Mouse (Mus musculus): ENCODE data around the gene Plppr3. TPM values are rescaled to one million over a fixed set of nuclear protein-coding genes. Genes with fewer than 3 reads are reported as not detected.

Gene Plppr3
- polyA plus RNA-seq, 1 experiment = 32.4 TPM

- H3K4me1 ChIP-seq (ENCODE audit: control insufficient read depth, insufficient read depth, low read length) = peaks cover 12% of the 10 kb centered on the region; the same call in 1 of the 2 replicates
- peak overlapping the region; percentile 58 for H3K4me3 ChIP-seq (replicated peaks; ENCODE audit: control insufficient read depth, low read depth, low read length)
- TF ChIP-seq CTCF (IDR thresholded peaks at IDR 0.05; ENCODE audit: control insufficient read depth, insufficient read depth, low read length) (no peak), POLR2A (IDR thresholded peaks at IDR 0.05; ENCODE audit: borderline replicate concordance, control insufficient read depth, low read depth, low read length) (peak; percentile 59; the same call in 1 of the 2 replicates)
- peak overlapping the region; percentile 36 for H3K27ac ChIP-seq (ENCODE audit: control insufficient read depth, insufficient read depth, low read depth, low read length, poor library complexity)
- under 1% methylated on average over 22 of the region's 22 CpGs for WGBS
Measured at GRCm38 (mm10) chr10:79881981-79882380, 7.5 kb upstream of the Plppr3 start.

GRCm38 (mm10) chr10:79880721-79881120 is 6.3 kb upstream of the Plppr3 start:
- TF ChIP-seq CTCF (IDR thresholded peaks at IDR 0.05; ENCODE audit: control insufficient read depth, insufficient read depth, low read length) = no peak
- no peak for TF ChIP-seq POLR2A (IDR thresholded peaks at IDR 0.05; ENCODE audit: borderline replicate concordance, control insufficient read depth, low read depth, low read length)
- H3K27ac ChIP-seq (ENCODE audit: control insufficient read depth, insufficient read depth, low read depth, low read length, poor library complexity) = no peak overlapping the region
- H3K4me1 ChIP-seq (ENCODE audit: control insufficient read depth, insufficient read depth, low read length) = peaks cover 13% of the 10 kb centered on the region; the same call in 1 of the 2 replicates
- WGBS = 8% methylated on average over 9 of the region's 9 CpGs
- peak overlapping the region; percentile 61 for H3K4me3 ChIP-seq (replicated peaks; ENCODE audit: control insufficient read depth, low read depth, low read length)

GRCm38 (mm10) chr10:79879527-79879926 is 5.1 kb upstream of the Plppr3 start:
- WGBS = 13% methylated on average over 3 of the region's 3 CpGs
- peak overlapping the region; percentile 9 for H3K4me3 ChIP-seq (replicated peaks; ENCODE audit: control insufficient read depth, low read depth, low read length)
- no peak for TF ChIP-seq CTCF (IDR thresholded peaks at IDR 0.05; ENCODE audit: control insufficient read depth, insufficient read depth, low read length)
- TF ChIP-seq POLR2A (IDR thresholded peaks at IDR 0.05; ENCODE audit: borderline replicate concordance, control insufficient read depth, low read depth, low read length) = no peak
- H3K4me1 ChIP-seq (ENCODE audit: control insufficient read depth, insufficient read depth, low read length) = peaks cover 12% of the 10 kb centered on the region; the same call in 1 of the 2 replicates
- H3K27ac ChIP-seq (ENCODE audit: control insufficient read depth, insufficient read depth, low read depth, low read length, poor library complexity) = no peak overlapping the region

GRCm38 (mm10) chr10:79877757-79878156 is 3.3 kb upstream of the Plppr3 start:
- peak overlapping the region; percentile 14 for H3K4me3 ChIP-seq (replicated peaks; ENCODE audit: control insufficient read depth, low read depth, low read length)
- TF ChIP-seq POLR2A (IDR thresholded peaks at IDR 0.05; ENCODE audit: borderline replicate concordance, control insufficient read depth, low read depth, low read length) = no peak
- no peak for TF ChIP-seq CTCF (IDR thresholded peaks at IDR 0.05; ENCODE audit: control insufficient read depth, insufficient read depth, low read length)
- 2% methylated on average over 12 of the region's 12 CpGs for WGBS
- peaks cover 15% of the 10 kb centered on the region for H3K4me1 ChIP-seq (ENCODE audit: control insufficient read depth, insufficient read depth, low read length)
- peak overlapping the region; percentile 45; the same call in 1 of the 2 replicates for H3K27ac ChIP-seq (ENCODE audit: control insufficient read depth, insufficient read depth, low read depth, low read length, poor library complexity)

GRCm38 (mm10) chr10:79877174-79877573 is 2.7 kb upstream of the Plppr3 start:
- H3K27ac ChIP-seq (ENCODE audit: control insufficient read depth, insufficient read depth, low read depth, low read length, poor library complexity) = peak overlapping the region; percentile 35
- WGBS = 4% methylated on average over 1 of the region's 1 CpGs
- H3K4me1 ChIP-seq (ENCODE audit: control insufficient read depth, insufficient read depth, low read length) = peaks cover 15% of the 10 kb centered on the region
- TF ChIP-seq POLR2A (IDR thresholded peaks at IDR 0.05; ENCODE audit: borderline replicate concordance, control insufficient read depth, low read depth, low read length) (no peak), CTCF (IDR thresholded peaks at IDR 0.05; ENCODE audit: control insufficient read depth, insufficient read depth, low read length) (no peak)
- no peak overlapping the region for H3K4me3 ChIP-seq (replicated peaks; ENCODE audit: control insufficient read depth, low read depth, low read length)

GRCm38 (mm10) chr10:79873715-79874289 is 632 bp downstream of the Plppr3 start:
- Histone ChIP-seq H3K27ac (ENCODE audit: control insufficient read depth, insufficient read depth, low read depth, low read length, poor library complexity) (no peak overlapping the region; the same call in 1 of the 2 replicates), H3K4me3 (replicated peaks; ENCODE audit: control insufficient read depth, low read depth, low read length) (peak overlapping the region; percentile 78), H3K4me1 (ENCODE audit: control insufficient read depth, insufficient read depth, low read length) (peaks cover 7% of the 10 kb centered on the region)
- TF ChIP-seq POLR2A (IDR thresholded peaks at IDR 0.05; ENCODE audit: borderline replicate concordance, control insufficient read depth, low read depth, low read length) = 0 out of 2 replicates have a peak, but pooled peaks have one; percentile 6
- TF ChIP-seq CTCF (IDR thresholded peaks at IDR 0.05; ENCODE audit: control insufficient read depth, insufficient read depth, low read length) = no peak
- 1% methylated on average over 26 of the region's 26 CpGs for WGBS

- WGBS = 4% methylated on average over 6 of the region's 6 CpGs
- Histone ChIP-seq H3K27ac (ENCODE audit: control insufficient read depth, insufficient read depth, low read depth, low read length, poor library complexity) (no peak overlapping the region), H3K4me3 (replicated peaks; ENCODE audit: control insufficient read depth, low read depth, low read length) (peak overlapping the region; percentile 11), H3K4me1 (ENCODE audit: control insufficient read depth, insufficient read depth, low read length) (peaks cover 7% of the 10 kb centered on the region)
- no peak for TF ChIP-seq CTCF (IDR thresholded peaks at IDR 0.05; ENCODE audit: control insufficient read depth, insufficient read depth, low read length)
- no peak for TF ChIP-seq POLR2A (IDR thresholded peaks at IDR 0.05; ENCODE audit: borderline replicate concordance, control insufficient read depth, low read depth, low read length)
Measured at GRCm38 (mm10) chr10:79873313-79873712, 1.1 kb downstream of the Plppr3 start.

- no peak for TF ChIP-seq POLR2A (IDR thresholded peaks at IDR 0.05; ENCODE audit: borderline replicate concordance, control insufficient read depth, low read depth, low read length)
- no peak for TF ChIP-seq CTCF (IDR thresholded peaks at IDR 0.05; ENCODE audit: control insufficient read depth, insufficient read depth, low read length)
- 33% methylated on average over 3 of the region's 3 CpGs for WGBS
Measured at GRCm38 (mm10) chr10:79872862-79873261, 1.6 kb downstream of the Plppr3 start.

More at GRCm38 (mm10) chr10:79872862-79873261, 1.6 kb downstream of the Plppr3 start:
- H3K4me3 ChIP-seq (replicated peaks; ENCODE audit: control insufficient read depth, low read depth, low read length) = no peak overlapping the region
- peaks cover 7% of the 10 kb centered on the region for H3K4me1 ChIP-seq (ENCODE audit: control insufficient read depth, insufficient read depth, low read length)
- H3K27ac ChIP-seq (ENCODE audit: control insufficient read depth, insufficient read depth, low read depth, low read length, poor library complexity) = no peak overlapping the region

Data from bone marrow, adult 2 months (tissue).